Mouse (Mus musculus) liver, adult 2 months (tissue): ENCODE results near the gene Ogn. TPM values are rescaled to one million over a fixed set of nuclear protein-coding genes. Genes with fewer than 3 reads are reported as not detected.
"Not testable (repeated sequence)": the region's sequence is repeated elsewhere in the genome, so short reads cannot be mapped to it uniquely, and the experiment has no call there.

Experiments used
- DNase-seq: peaks from one replicate; pipeline ENCODE4 v3.0.0-alpha.2; 2011; ENCODE audit warnings: low read depth, low spot score; ENCODE audit errors: extremely low read depth
- H3K27ac ChIP-seq: fragments of 200-500 bp; replicated peaks from 2 replicates; pipeline ENCODE4 v1.5.1; 2012; ENCODE audit warnings: low read depth, mild to moderate bottlenecking, control low read depth, inconsistent platforms, low read length; ENCODE audit not compliant: insufficient read depth
- H3K27me3 ChIP-seq: fragments of 200-500 bp; 2 replicates; pipeline ENCODE4 v1.6.1; 2012; ENCODE audit warnings: mild to moderate bottlenecking, moderate library complexity, low read length, inconsistent platforms; ENCODE audit not compliant: control insufficient read depth, insufficient read depth
- H3K36me3 ChIP-seq: fragments of 200-500 bp; 2 replicates; pipeline ENCODE4 v1.6.1; 2012; ENCODE audit warnings: low read length, inconsistent platforms; ENCODE audit not compliant: control insufficient read depth, insufficient read depth
- H3K4me1 ChIP-seq: fragments of 200-500 bp; 2 replicates; pipeline ENCODE4 v1.6.1; 2011; ENCODE audit warnings: low read length; ENCODE audit not compliant: control insufficient read depth, insufficient read depth
- H3K4me3 ChIP-seq: fragments of 200-500 bp; 2 replicates; pipeline ENCODE4 v1.5.1; 2011; ENCODE audit warnings: low read depth, mild to moderate bottlenecking, control low read depth, low read length, moderate library complexity; ENCODE audit not compliant: insufficient read depth
- H3K79me2 ChIP-seq: fragments of 200-500 bp; 2 replicates; pipeline ENCODE4 v1.6.1; 2012; ENCODE audit warnings: inconsistent platforms, mild to moderate bottlenecking, low read length, moderate library complexity; ENCODE audit not compliant: control insufficient read depth, insufficient read depth
- H3K9ac ChIP-seq: fragments of 200-500 bp; 2 replicates; pipeline ENCODE4 v1.6.1; 2012; ENCODE audit warnings: low read depth, mild to moderate bottlenecking, control low read depth, inconsistent platforms, low read length
- CTCF ChIP-seq: fragments of 200-500 bp; IDR thresholded peaks from 2 replicates; pipeline ENCODE4 v1.5.1; 2011; ENCODE audit warnings: low read depth, low read length, control low read depth
- POLR2A ChIP-seq: fragments of 200-500 bp; IDR thresholded peaks from 2 replicates; pipeline ENCODE4 v1.6.1; 2011; ENCODE audit warnings: low read length, control low read depth; ENCODE audit not compliant: insufficient read depth; ENCODE audit errors: extremely low read depth
- WGBS: fragments of 180-500 bp; shearing (Covaris S2); methylation state at CpG from one replicate; pipeline ENCODE4 v1.1.7; 2018; 5-methylcytosine and 5-hydroxymethylcytosine counted together
- polyA plus RNA-seq: library from polyadenylated mRNA; depleted of rRNA; stranded (reverse); fragments of >200 nt; gene quantifications from 2 replicates; pipeline ENCODE4 v1.2.3, GENCODE M21; 2012
- total RNA-seq: library from RNA; depleted of rRNA; stranded (reverse); fragments of >200 nt; gene quantifications from 2 replicates; pipeline ENCODE4 v1.2.3, GENCODE M21; 2014

Ogn gene
- total and polyA plus RNA-seq, 2 experiments: 0.23 to 1.9 TPM

DNA sequence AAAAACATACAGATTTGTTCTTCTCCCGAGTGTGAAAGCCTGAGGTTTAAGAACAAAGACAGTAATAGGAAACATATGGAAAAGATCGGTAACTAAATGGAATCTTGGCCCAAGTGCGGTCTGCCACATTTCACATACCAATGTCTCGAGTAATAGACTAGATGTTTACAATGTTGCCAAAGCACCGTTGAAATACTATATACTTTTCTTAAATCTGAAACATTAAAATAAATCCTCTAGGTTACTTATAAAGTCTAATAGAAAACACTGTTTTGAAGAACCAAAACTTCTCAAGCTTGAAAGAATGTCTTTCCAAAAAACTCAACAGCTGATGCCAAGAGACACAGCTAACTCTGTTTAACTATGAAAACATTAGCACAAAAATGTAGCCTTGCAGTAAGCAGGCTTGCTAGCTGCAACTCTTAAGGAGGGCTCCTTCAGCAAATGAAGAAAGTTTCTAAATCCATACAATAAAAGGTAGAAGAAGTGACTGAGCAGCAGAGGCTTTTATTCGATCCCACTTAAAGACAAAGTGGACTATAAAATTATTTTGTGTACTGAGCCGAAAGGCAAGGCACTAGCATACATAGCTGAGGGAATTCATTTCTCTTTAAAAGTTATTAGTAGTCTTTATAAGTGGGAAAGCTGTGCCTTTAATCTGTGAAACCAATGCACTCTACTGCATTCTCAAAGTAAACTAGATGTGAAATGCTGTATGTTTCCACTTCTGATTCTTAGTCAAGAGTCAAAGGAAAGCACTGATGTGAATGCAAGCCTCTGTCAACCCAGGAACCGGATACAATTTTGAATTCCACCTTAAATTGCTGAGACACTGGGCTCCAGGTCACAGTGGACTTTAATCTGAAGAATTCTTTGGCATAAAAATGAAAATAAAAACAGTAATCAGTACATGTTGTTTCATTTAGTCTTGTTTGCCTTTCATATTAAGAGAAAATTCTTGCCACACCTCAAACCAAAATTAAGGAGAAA lies 26.0 kb upstream of the Ogn start, which contains the start of gene Omd:
TSS of gene Omd (plus strand) at position 922 of the 990 bp plus-strand sequence.
- Histone ChIP-seq H3K4me3 (peak within 1 kb of the TSS; percentile 35; the same call in 1 of the 2 replicates), H3K9ac (no peak within 1 kb of the TSS), H3K79me2 (no peaks in the 10 kb centered on the region), H3K4me1 (peaks cover 4% of the 10 kb centered on the region; the same call in 1 of the 2 replicates), H3K27ac (0 out of 2 replicates have a peak within 1 kb of the TSS, but pooled peaks have one; percentile 24), H3K27me3 (no peaks in the 10 kb centered on the region), H3K36me3 (no peaks in the 10 kb centered on the region)
- WGBS: 61% methylated on average over 8 of the region's 8 CpGs
- DNase-seq: peak; percentile 90
- no peak for TF ChIP-seq POLR2A
- no peak for TF ChIP-seq CTCF

GRCm38 (mm10) chr13:49583859-49584258 lies 24.0 kb upstream of the Ogn start:
- H3K36me3 ChIP-seq: no peaks in the 10 kb centered on the region
- no peak overlapping the region for H3K9ac ChIP-seq
- H3K4me1 ChIP-seq: peaks cover 4% of the 10 kb centered on the region; the same call in 1 of the 2 replicates
- DNase-seq: no peak
- no peak overlapping the region for H3K4me3 ChIP-seq
- no peaks in the 10 kb centered on the region for H3K27me3 ChIP-seq
- no peaks in the 10 kb centered on the region for H3K79me2 ChIP-seq
- TF ChIP-seq POLR2A (no peak), CTCF (no peak)
- H3K27ac ChIP-seq: no peak overlapping the region

DNA sequence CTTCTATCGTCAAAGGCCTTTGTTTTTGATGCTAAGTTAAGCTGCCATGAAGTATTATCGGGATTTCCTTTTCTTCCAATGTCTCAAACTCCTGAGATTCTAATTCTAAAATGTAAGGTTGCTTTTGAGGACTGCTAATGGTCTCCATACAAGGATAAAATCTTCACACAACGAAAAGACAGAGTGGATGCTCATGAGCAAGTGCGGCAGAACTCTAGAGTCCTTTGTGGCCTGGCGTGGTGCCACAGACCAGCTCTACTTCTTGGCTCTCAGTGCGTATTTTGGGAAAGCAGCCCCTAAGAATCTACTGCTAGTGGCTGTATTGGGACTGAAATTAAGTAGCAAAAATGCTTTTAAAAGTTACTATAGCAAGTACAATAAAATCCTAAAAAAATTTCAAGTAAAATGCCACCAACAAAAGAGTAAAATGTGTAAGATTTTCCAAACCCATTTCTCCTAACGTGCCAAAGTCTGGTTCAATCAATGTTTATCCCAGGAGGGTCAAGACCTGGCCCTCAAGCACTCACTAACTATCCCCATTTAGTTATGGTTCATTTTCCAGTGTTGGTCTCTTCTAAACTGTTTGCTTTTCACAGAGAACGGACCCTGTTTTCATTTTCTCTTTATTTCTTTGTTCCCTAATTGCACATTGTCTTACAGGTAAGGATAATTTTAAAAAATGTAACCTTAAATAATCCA lies 23.4 kb upstream of the Ogn start:
- no peak overlapping the region for H3K27ac ChIP-seq
- no peaks in the 10 kb centered on the region for H3K36me3 ChIP-seq
- H3K4me1 ChIP-seq: peaks cover 4% of the 10 kb centered on the region; the same call in 1 of the 2 replicates
- H3K9ac ChIP-seq: no peak overlapping the region
- TF ChIP-seq CTCF (no peak), POLR2A (no peak)
- WGBS: 75% methylated on average over 8 of the region's 8 CpGs
- no peaks in the 10 kb centered on the region for H3K79me2 ChIP-seq
- no peak overlapping the region for H3K4me3 ChIP-seq
- no peaks in the 10 kb centered on the region for H3K27me3 ChIP-seq
- DNase-seq: peak; percentile 38

DNA sequence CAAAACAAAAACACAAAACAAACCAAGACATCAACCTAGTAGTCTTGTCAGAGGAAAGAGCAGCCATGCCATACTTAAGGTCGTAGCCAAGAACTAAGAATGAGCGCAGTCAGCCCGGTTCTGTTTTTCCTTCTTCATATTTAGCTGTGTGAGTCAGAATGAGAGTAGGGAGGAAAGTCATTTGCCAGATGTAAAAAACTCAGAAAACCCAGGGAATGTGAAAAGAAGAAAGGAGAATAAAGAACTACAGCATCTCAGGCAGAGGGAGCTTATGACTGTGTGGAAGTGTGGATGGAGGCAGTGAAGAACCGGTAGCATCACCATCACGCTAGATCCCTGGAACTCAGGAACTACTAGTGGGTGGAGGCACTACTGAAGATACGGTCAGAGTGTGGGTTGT lies 21.8 kb upstream of the Ogn start:
- no peak overlapping the region for H3K4me3 ChIP-seq
- no peak overlapping the region for H3K27ac ChIP-seq
- DNase-seq: no peak
- H3K9ac ChIP-seq: no peak overlapping the region
- H3K4me1 ChIP-seq: peaks cover 4% of the 10 kb centered on the region; the same call in 1 of the 2 replicates
- TF ChIP-seq CTCF (no peak), POLR2A (no peak)
- no peaks in the 10 kb centered on the region for H3K27me3 ChIP-seq
- WGBS: 91% methylated on average over 6 of the region's 6 CpGs
- no peaks in the 10 kb centered on the region for H3K79me2 ChIP-seq
- H3K36me3 ChIP-seq: no peaks in the 10 kb centered on the region

- not testable (repeated sequence) for H3K36me3 ChIP-seq, H3K4me1 ChIP-seq, H3K4me3 ChIP-seq, H3K27me3 ChIP-seq, H3K79me2 ChIP-seq, H3K27ac ChIP-seq, H3K9ac ChIP-seq, DNase-seq
- 96% methylated on average over 2 of the region's 2 CpGs for WGBS
Measured at GRCm38 (mm10) chr13:49602541-49602940, 5.3 kb upstream of the Ogn start.
